Mouse (Mus musculus): ENCODE results near the gene Antxr2. TPM values are rescaled to one million over a fixed set of nuclear protein-coding genes. Genes with fewer than 3 reads are reported as not detected.

Gene Antxr2
- 10 to 100 TPM; 36.2 to 40.4 TPM for polyA plus RNA-seq (2017; shearing (Covaris generic))

GRCm38 (mm10) chr5:98030902-98031641, at the start of gene Antxr2:
TSS of gene Antxr2 (minus strand) at chr5:98031043.

Other genes starting within 250 kb of the Antxr2 start
- gene Prdm8, start 136.2 kb upstream of the Antxr2 start, polyA plus RNA-seq (2017; shearing (Covaris generic)), result not detected
- under 1 TPM; 0.18 to 0.31 TPM for gene Fgf5, start 223.1 kb upstream of the Antxr2 start, polyA plus RNA-seq (2017; shearing (Covaris generic))

Data from inflammation-experienced regulatory T-cells (primary cell).